In genomic region chr12:100002914-100003587, GRCm38 (mm10) we compare ENCODE assay signal across 11 mouse cellular contexts. TPM values are rescaled to one million over a fixed set of nuclear protein-coding genes. Genes with fewer than 3 reads are reported as not detected.
A peak's percentile ranks its signal among the peaks of the same experiment; 100 is the strongest.
DNase-seq lines count a peak whose midpoint lies in the region; ATAC-seq and TF ChIP-seq lines count a peak whose summit lies in the region.
"Had no signal": no experiment of that assay in that cellular context is flagged by ENCODE, and none has a peak within 500 bp of the region (broad histone marks: within the 10 kb centered on the region; RNA-seq: fewer than 3 reads in every experiment).

No protein-coding gene starts in this region.

- no peak for TF ChIP-seq EP300 in lung, postnatal 0 days (IDR thresholded peaks at IDR 0.05)

- no peak overlapping the region for H3K4me3 ChIP-seq in heart, embryonic 10.5 days
- H3K4me3 ChIP-seq in lung, postnatal 0 days (ENCODE audit: low read depth, low read length) = no peak overlapping the region
- H3K4me3 ChIP-seq in limb, embryonic 15.5 days = no peak overlapping the region
- H3K4me3 ChIP-seq in midbrain, embryonic 16.5 days (ENCODE audit: low read depth, low read length) = no peak overlapping the region
- H3K4me3 ChIP-seq: megakaryocyte, embryonic 14.5 days had no signal

- TF ChIP-seq CTCF in lung, postnatal 0 days (IDR thresholded peaks at IDR 0.05) = no peak

- no peaks in the 10 kb centered on the region for H3K9me3 ChIP-seq in heart, embryonic 10.5 days
- no peaks in the 10 kb centered on the region for H3K9me3 ChIP-seq in lung, postnatal 0 days (ENCODE audit: low read length)
- H3K9me3 ChIP-seq in limb, embryonic 15.5 days = no peaks in the 10 kb centered on the region
- H3K9me3 ChIP-seq in midbrain, embryonic 16.5 days (replicated peaks; ENCODE audit: control insufficient read depth, low read length, poor library complexity, severe bottlenecking) = no peaks in the 10 kb centered on the region
- H3K9me3 ChIP-seq: megakaryocyte, embryonic 14.5 days had no signal

- peak; percentile 70 for ATAC-seq in lung, postnatal 0 days
- peak; percentile 65; the same call in 1 of the 2 replicates for ATAC-seq in limb, embryonic 15.5 days (ENCODE audit: insufficient number of reproducible peaks, low FRiP score, low TSS enrichment, low read depth)
- no peak for ATAC-seq in midbrain, embryonic 16.5 days

- H3K4me2 ChIP-seq in lung, postnatal 0 days (replicated peaks; ENCODE audit: low read depth, low read length) = no peak overlapping the region
- H3K4me2 ChIP-seq in limb, embryonic 15.5 days = no peak overlapping the region
- H3K4me2 ChIP-seq in midbrain, embryonic 16.5 days (ENCODE audit: low read length) = no peak overlapping the region

- 47% methylated on average over 8 of the region's 8 CpGs for WGBS in heart, embryonic 10.5 days
- whole genome bisulfite sequencing in lung, postnatal 0 days = 42% methylated on average over 8 of the region's 8 CpGs
- WGBS in limb, embryonic 15.5 days = 22% methylated on average over 8 of the region's 8 CpGs
- WGBS in midbrain, embryonic 16.5 days = 33% methylated on average over 8 of the region's 8 CpGs

- H3K4me1 ChIP-seq in heart, embryonic 10.5 days = no peaks in the 10 kb centered on the region
- no peaks in the 10 kb centered on the region for H3K4me1 ChIP-seq in lung, postnatal 0 days (ENCODE audit: insufficient read depth, low read depth, low read length)
- peaks cover 6% of the 10 kb centered on the region; the same call in 1 of the 2 replicates for H3K4me1 ChIP-seq in limb, embryonic 15.5 days
- no peaks in the 10 kb centered on the region for H3K4me1 ChIP-seq in midbrain, embryonic 16.5 days (ENCODE audit: control insufficient read depth, insufficient read depth, low read length)

- no peaks in the 10 kb centered on the region for H3K27me3 ChIP-seq in heart, embryonic 10.5 days (ENCODE audit: insufficient read depth, poor library complexity, severe bottlenecking)
- no peaks in the 10 kb centered on the region for H3K27me3 ChIP-seq in lung, postnatal 0 days (replicated peaks; ENCODE audit: insufficient read depth, low read length)
- H3K27me3 ChIP-seq in limb, embryonic 15.5 days = no peaks in the 10 kb centered on the region
- no peaks in the 10 kb centered on the region for H3K27me3 ChIP-seq in midbrain, embryonic 16.5 days (ENCODE audit: control insufficient read depth, insufficient read depth, low read depth, low read length)

- H3K9ac ChIP-seq in lung, postnatal 0 days (replicated peaks; ENCODE audit: low read depth) = no peak overlapping the region
- no peak overlapping the region for H3K9ac ChIP-seq in limb, embryonic 15.5 days
- no peak overlapping the region for H3K9ac ChIP-seq in midbrain, embryonic 16.5 days (ENCODE audit: low read depth, low read length)

- peak; percentile 33 for DNase-seq in heart, embryonic 10.5 days (ENCODE audit: low spot score)
- no peak for DNase-seq in heart, adult 8-10 months (ENCODE audit: low spot score)
- DNase-seq in lung, postnatal 0 days (ENCODE audit: low spot score) = peak; percentile 53
- DNase-seq in lung, adult 18-20 months = no peak
- peak; percentile 7 for DNase-seq in embryo, embryonic 9.5 days (ENCODE audit: extremely low spot score)
- no peak for DNase-seq in frontal cortex, postnatal 25 days (ENCODE audit: low spot score in 2 of 2)
- DNase-seq: B cell, adult 2 months had no signal

- no peaks in the 10 kb centered on the region for H3K36me3 ChIP-seq in heart, embryonic 10.5 days
- no peaks in the 10 kb centered on the region for H3K36me3 ChIP-seq in lung, postnatal 0 days (ENCODE audit: insufficient read depth, low read length)
- no peaks in the 10 kb centered on the region for H3K36me3 ChIP-seq in limb, embryonic 15.5 days
- no peaks in the 10 kb centered on the region for H3K36me3 ChIP-seq in midbrain, embryonic 16.5 days (ENCODE audit: control insufficient read depth, insufficient read depth, low read length)

- H3K27ac ChIP-seq in heart, embryonic 10.5 days = no peak overlapping the region
- peak overlapping the region; percentile 11; the same call in 1 of the 2 replicates for H3K27ac ChIP-seq in lung, postnatal 0 days (ENCODE audit: low read length)
- H3K27ac ChIP-seq in limb, embryonic 15.5 days = no peak overlapping the region
- no peak overlapping the region for H3K27ac ChIP-seq in midbrain, embryonic 16.5 days (ENCODE audit: low read length)

RNA-seq across cellular contexts. Expression of gene Kcnk13, which starts 38.8 kb away (rescaled TPM):
- 0.05 and 0.23 TPM in 2 replicates for polyA plus RNA-seq in heart, embryonic 10.5 days (2016; fragmentation: Nextera tagmentation; extraction: Ambion mirVana)
- under 1 TPM; 0.16 to 0.52 (median 0.34) TPM for total RNA-seq in heart, adult 8-10 months (2022)
- polyA plus RNA-seq in lung, postnatal 0 days (2015; fragmentation: Nextera tagmentation; extraction: Ambion mirVana) = 7.8 and 8.3 TPM in 2 replicates
- polyA plus RNA-seq in limb, embryonic 15.5 days (2015; fragmentation: Nextera tagmentation; extraction: Ambion mirVana) = 1.9 and 2.9 TPM in 2 replicates
- 1.3 and 1.5 TPM in 2 replicates for polyA plus RNA-seq in midbrain, embryonic 16.5 days (2015; fragmentation: Nextera tagmentation; extraction: Ambion mirVana)
- total RNA-seq: hematopoietic stem cell, adult 5-6 weeks had no signal

Comparison
In these comparisons a context has a peak if more than half of its experiments do, and no peak if none do; other contexts are left out.
1. DNase-seq: peak in heart, embryonic 10.5 days (single experiment), lung, postnatal 0 days (single experiment) and embryo, embryonic 9.5 days (single experiment); none in heart, adult 8-10 months (single experiment), lung, adult 18-20 months (0 of 2) and frontal cortex, postnatal 25 days (0 of 2).